Mouse (Mus musculus): ENCODE results near the gene Adssl1. TPM values are rescaled to one million over a fixed set of nuclear protein-coding genes. Genes with fewer than 3 reads are reported as not detected.

Gene Adssl1
- total RNA-seq, 2 experiments from 2014 or later: 3.7 to 5.0 TPM

- ATAC-seq (replicated peaks; ENCODE audit: low FRiP score, low TSS enrichment, poor library complexity, severe bottlenecking): no peak
These were observed 51.0 kb downstream of the Adssl1 start for GRCm38 (mm10) chr12:112670718-112671393.

- no peak for ATAC-seq (replicated peaks; ENCODE audit: low FRiP score, low TSS enrichment, poor library complexity, severe bottlenecking)
These were observed 52.0 kb downstream of the Adssl1 start for GRCm38 (mm10) chr12:112671891-112672290.

GRCm38 (mm10) chr12:112672744-112673575 is 53.1 kb downstream of the Adssl1 start:
- ATAC-seq (replicated peaks; ENCODE audit: low FRiP score, low TSS enrichment, poor library complexity, severe bottlenecking): peak; percentile 43

- no peak for ATAC-seq (replicated peaks; ENCODE audit: low FRiP score, low TSS enrichment, poor library complexity, severe bottlenecking)
These were observed 53.8 kb downstream of the Adssl1 start for GRCm38 (mm10) chr12:112673576-112674091.

- peak; percentile 58 for ATAC-seq (replicated peaks; ENCODE audit: low FRiP score, low TSS enrichment, poor library complexity, severe bottlenecking)
These were observed 54.5 kb downstream of the Adssl1 start, which contains the start of gene Akt1 for GRCm38 (mm10) chr12:112674132-112675011. TSS of gene Akt1 (minus strand) at chr12:112674884.

- peak; percentile 57 for ATAC-seq (replicated peaks; ENCODE audit: low FRiP score, low TSS enrichment, poor library complexity, severe bottlenecking)
These were observed 55.6 kb downstream of the Adssl1 start for GRCm38 (mm10) chr12:112675245-112676035.

GRCm38 (mm10) chr12:112677076-112677475 is 57.2 kb downstream of the Adssl1 start:
- ATAC-seq (replicated peaks; ENCODE audit: low FRiP score, low TSS enrichment, poor library complexity, severe bottlenecking): no peak

- no peak for ATAC-seq (replicated peaks; ENCODE audit: low FRiP score, low TSS enrichment, poor library complexity, severe bottlenecking)
These were observed 58.2 kb downstream of the Adssl1 start for GRCm38 (mm10) chr12:112677943-112678554.

- ATAC-seq (replicated peaks; ENCODE audit: low FRiP score, low TSS enrichment, poor library complexity, severe bottlenecking): 0 out of 2 replicates have a peak, but pooled peaks have one; percentile 5
These were observed 58.7 kb downstream of the Adssl1 start, which contains the start of gene Zbtb42 for GRCm38 (mm10) chr12:112678555-112679026. TSS of gene Zbtb42 (plus strand) at chr12:112678828.

GRCm38 (mm10) chr12:112679027-112679996 is 59.5 kb downstream of the Adssl1 start:
- no peak for ATAC-seq (replicated peaks; ENCODE audit: low FRiP score, low TSS enrichment, poor library complexity, severe bottlenecking)

- no peak for ATAC-seq (replicated peaks; ENCODE audit: low FRiP score, low TSS enrichment, poor library complexity, severe bottlenecking)
These were observed 63.5 kb downstream of the Adssl1 start for GRCm38 (mm10) chr12:112683351-112683750.

GRCm38 (mm10) chr12:112688458-112688857 is 68.6 kb downstream of the Adssl1 start:
- ATAC-seq (replicated peaks; ENCODE audit: low FRiP score, low TSS enrichment, poor library complexity, severe bottlenecking): peak; percentile 50; the same call in 1 of the 2 replicates

Other genes starting within 250 kb of the Adssl1 start
- gene A530016L24Rik, start 130.6 kb upstream of the Adssl1 start, total RNA-seq (2014; fragmentation: Nextera tagmentation): not detected in 2 replicates
- not detected in 2 replicates for gene A530016L24Rik, start 130.6 kb upstream of the Adssl1 start, total RNA-seq (2017)
- not detected in 2 replicates for gene Tmem179, start 103.3 kb upstream of the Adssl1 start, total RNA-seq (2014; fragmentation: Nextera tagmentation)
- not detected in 2 replicates for gene Tmem179, start 103.3 kb upstream of the Adssl1 start, total RNA-seq (2017)
- 10.8 and 11.3 TPM in 2 replicates for gene Inf2, start 31.3 kb upstream of the Adssl1 start, total RNA-seq (2014; fragmentation: Nextera tagmentation)
- gene Inf2, start 31.3 kb upstream of the Adssl1 start, total RNA-seq (2017): 2.4 and 4.6 TPM in 2 replicates
- 168 and 170 TPM in 2 replicates for gene Siva1, start 24.6 kb downstream of the Adssl1 start, total RNA-seq (2014; fragmentation: Nextera tagmentation)
- gene Siva1, start 24.6 kb downstream of the Adssl1 start, total RNA-seq (2017): 169 and 202 TPM in 2 replicates
- 101 and 119 TPM in 2 replicates for gene Akt1, start 54.8 kb downstream of the Adssl1 start, total RNA-seq (2014; fragmentation: Nextera tagmentation)
- gene Akt1, start 54.8 kb downstream of the Adssl1 start, total RNA-seq (2017): 42.9 and 71.8 TPM in 2 replicates
- gene Zbtb42, start 58.8 kb downstream of the Adssl1 start, total RNA-seq (2014; fragmentation: Nextera tagmentation): 0.33 and 0.67 TPM in 2 replicates
- gene Zbtb42, start 58.8 kb downstream of the Adssl1 start, total RNA-seq (2017): 0.11 and 6.8 TPM in 2 replicates
- 0.07 and 2.0 TPM in 2 replicates for gene Cep170b, start 100.4 kb downstream of the Adssl1 start, total RNA-seq (2014; fragmentation: Nextera tagmentation)
- 0.11 and 20.5 TPM in 2 replicates for gene Cep170b, start 100.4 kb downstream of the Adssl1 start, total RNA-seq (2017)
- 1.2 TPM in 1 of 2 replicates, not detected in the other for gene Pld4, start 140.6 kb downstream of the Adssl1 start, total RNA-seq (2014; fragmentation: Nextera tagmentation)
- 0.14 and 0.46 TPM in 2 replicates for gene Pld4, start 140.6 kb downstream of the Adssl1 start, total RNA-seq (2017)
- not detected in 2 replicates for gene Ahnak2, start 182.6 kb downstream of the Adssl1 start, total RNA-seq (2014; fragmentation: Nextera tagmentation)
- gene Ahnak2, start 182.6 kb downstream of the Adssl1 start, total RNA-seq (2017): not detected in 2 replicates
- 0.74 and 1.2 TPM in 2 replicates for gene Clba1, start 188.9 kb downstream of the Adssl1 start, total RNA-seq (2014; fragmentation: Nextera tagmentation)
- gene Clba1, start 188.9 kb downstream of the Adssl1 start, total RNA-seq (2017): 0.08 TPM in 1 of 2 replicates, not detected in the other
- 71.1 and 82.7 TPM in 2 replicates for gene Cdca4, start 209.4 kb downstream of the Adssl1 start, total RNA-seq (2014; fragmentation: Nextera tagmentation)
- gene Cdca4, start 209.4 kb downstream of the Adssl1 start, total RNA-seq (2017): 47.3 and 52.4 TPM in 2 replicates
- 4.5 and 5.1 TPM in 2 replicates for gene Gpr132, start 248.2 kb downstream of the Adssl1 start, total RNA-seq (2014; fragmentation: Nextera tagmentation)
- 3.1 and 4.2 TPM in 2 replicates for gene Gpr132, start 248.2 kb downstream of the Adssl1 start, total RNA-seq (2017)

All from megakaryocyte-erythroid progenitor cell, adult 5-6 weeks (primary cell).